Mouse (Mus musculus) CH12.LX (cell line): ENCODE results near the gene Isyna1. TPM values are rescaled to one million over a fixed set of nuclear protein-coding genes. Genes with fewer than 3 reads are reported as not detected.

Experiments
- DNase-seq: peaks from one replicate; pipeline ENCODE4 v3.0.0-alpha.2; 2013; ENCODE audit errors: extremely low read depth
- H3K27ac ChIP-seq: 2 replicates; pipeline ENCODE4 v1.5.1; 2012; ENCODE audit warnings: low read depth, mild to moderate bottlenecking, control low read depth, moderate library complexity; ENCODE audit not compliant: insufficient read depth
- H3K27me3 ChIP-seq: replicated peaks from 2 replicates; pipeline ENCODE3; 2012; ENCODE audit warnings: inconsistent platforms
- H3K36me3 ChIP-seq, 2 experiments: replicated peaks in 1 of 2; 2 replicates each; pipeline versions ENCODE3 to v1.6.1; 2012; ENCODE audit warnings: inconsistent platforms in 1 of 2, low read length in 1 of 2, mild to moderate bottlenecking in 1 of 2, mixed read lengths in 1 of 2, moderate library complexity in 1 of 2; ENCODE audit not compliant: control insufficient read depth in 1 of 2, insufficient read depth in 1 of 2
- H3K4me1 ChIP-seq, 2 experiments: 2 replicates each; pipeline ENCODE4 v1.6.1; 2012; ENCODE audit warnings: inconsistent platforms in 1 of 2, moderate library complexity in 1 of 2; ENCODE audit not compliant: insufficient read depth in 2 of 2, control insufficient read depth in 1 of 2
- H3K4me2 ChIP-seq: 2 replicates; pipeline ENCODE4 v1.6.1; 2012; ENCODE audit warnings: low read depth, mild to moderate bottlenecking, control low read depth; ENCODE audit not compliant: poor library complexity, insufficient read depth, severe bottlenecking
- H3K4me3 ChIP-seq, 3 experiments: fragments of 150-350 bp in 1 of 3; sonication (generic) in 1 of 3; replicated peaks in 1 of 3; 2 replicates each; pipeline versions ENCODE3 to v1.5.1; 2011 to 2012; ENCODE audit warnings: low read depth in 2 of 3, low read length in 2 of 3, mild to moderate bottlenecking in 2 of 3, moderate library complexity in 2 of 3, control low read depth in 1 of 3, improper control_type of control experiment in 1 of 3, inconsistent platforms in 1 of 3, mixed read lengths in 1 of 3; ENCODE audit not compliant: poor library complexity in 1 of 3
- H3K79me2 ChIP-seq: replicated peaks from 2 replicates; pipeline ENCODE4 v1.6.1; 2012; ENCODE audit warnings: mild to moderate bottlenecking, moderate library complexity; ENCODE audit not compliant: control insufficient read depth, poor library complexity, insufficient read depth, severe bottlenecking; ENCODE audit errors: extremely low read depth
- H3K9ac ChIP-seq: 2 replicates; pipeline ENCODE4 v1.6.1; 2012; ENCODE audit warnings: low read depth, mild to moderate bottlenecking, control low read depth, moderate library complexity; ENCODE audit not compliant: insufficient read depth
- H3K9me3 ChIP-seq: replicated peaks from 2 replicates; pipeline ENCODE3; 2012; ENCODE audit warnings: low read length, inconsistent platforms, mixed read lengths
- CHD1 ChIP-seq: IDR thresholded peaks from 2 replicates; pipeline ENCODE4 v1.6.1; 2012; ENCODE audit warnings: low read depth, low read length, improper control_type of control experiment, inconsistent platforms
- CTCF ChIP-seq, 2 experiments: IDR thresholded peaks in 1 of 2; conservative IDR thresholded peaks in 1 of 2; 2 replicates each; pipeline ENCODE4 v1.5.1; 2011 to 2012; ENCODE audit warnings: low read depth in 2 of 2, low read length in 2 of 2, improper control_type of control experiment in 1 of 2, inconsistent platforms in 1 of 2, mild to moderate bottlenecking in 1 of 2, moderate library complexity in 1 of 2
- E2F4 ChIP-seq: IDR thresholded peaks from 2 replicates; pipeline ENCODE4 v1.6.1; 2011; ENCODE audit warnings: low read depth, low read length, improper control_type of control experiment; ENCODE audit not compliant: insufficient replicate concordance
- ELF1 ChIP-seq: IDR thresholded peaks from 2 replicates; pipeline ENCODE4 v1.6.1; 2014; ENCODE audit warnings: low read depth, mild to moderate bottlenecking, inconsistent platforms, low read length, improper control_type of control experiment
- EP300 ChIP-seq: IDR thresholded peaks from 2 replicates; pipeline ENCODE4 v1.6.1; 2011; ENCODE audit warnings: low read length, improper control_type of control experiment
- GABPA ChIP-seq: IDR thresholded peaks from 2 replicates; pipeline ENCODE4 v1.6.1; 2012; ENCODE audit warnings: low read depth, low read length, improper control_type of control experiment, inconsistent platforms; ENCODE audit not compliant: insufficient replicate concordance
- HCFC1 ChIP-seq: IDR thresholded peaks from 2 replicates; pipeline ENCODE4 v1.6.1; 2012; ENCODE audit warnings: low read depth, mild to moderate bottlenecking, inconsistent platforms, low read length, improper control_type of control experiment
- JUN ChIP-seq: IDR thresholded peaks from 2 replicates; pipeline ENCODE4 v1.6.1; 2011; ENCODE audit warnings: low read depth, mild to moderate bottlenecking, low read length, improper control_type of control experiment, moderate library complexity; ENCODE audit not compliant: insufficient read depth
- KAT2A ChIP-seq: IDR thresholded peaks from 2 replicates; pipeline ENCODE4 v1.6.1; 2012; ENCODE audit warnings: low read length, improper control_type of control experiment, inconsistent platforms; ENCODE audit not compliant: insufficient replicate concordance
- MAX ChIP-seq: IDR thresholded peaks from 2 replicates; pipeline ENCODE4 v1.6.1; 2011; ENCODE audit warnings: low read length, improper control_type of control experiment
- MAZ ChIP-seq: IDR thresholded peaks from 2 replicates; pipeline ENCODE4 v1.6.1; 2012; ENCODE audit warnings: low read depth, mild to moderate bottlenecking, inconsistent platforms, low read length, improper control_type of control experiment, moderate library complexity
- NRF1 ChIP-seq: IDR thresholded peaks from 2 replicates; pipeline ENCODE4 v1.6.1; 2014; ENCODE audit warnings: low read depth, mild to moderate bottlenecking, inconsistent platforms, low read length, improper control_type of control experiment, moderate library complexity
- PAX5 ChIP-seq: IDR thresholded peaks from 2 replicates; pipeline ENCODE4 v1.6.1; 2012; ENCODE audit warnings: low read length, inconsistent platforms, mixed read lengths
- POLR2A ChIP-seq: IDR thresholded peaks from 2 replicates; pipeline ENCODE4 v1.6.1; 2011; ENCODE audit warnings: low read depth, mild to moderate bottlenecking, improper control_type of control experiment, low read length
- POLR2AphosphoS2 ChIP-seq: IDR thresholded peaks from 2 replicates; pipeline ENCODE4 v1.6.1; 2011; ENCODE audit warnings: low read depth, low read length, improper control_type of control experiment
- RAD21 ChIP-seq: IDR thresholded peaks from 2 replicates; pipeline ENCODE4 v1.6.1; 2011; ENCODE audit warnings: low read depth, mild to moderate bottlenecking, low read length, improper control_type of control experiment, moderate library complexity
- RCOR1 ChIP-seq: conservative IDR thresholded peaks from 2 replicates; pipeline ENCODE4 v1.6.1; 2012; ENCODE audit warnings: low read depth, mild to moderate bottlenecking, inconsistent platforms, low read length, improper control_type of control experiment
- SIN3A ChIP-seq: IDR thresholded peaks from 2 replicates; pipeline ENCODE4 v1.6.1; 2012; ENCODE audit warnings: low read length, improper control_type of control experiment, inconsistent platforms
- SMC3 ChIP-seq: IDR thresholded peaks from 2 replicates; pipeline ENCODE4 v1.6.1; 2011; ENCODE audit warnings: low read depth, low read length, improper control_type of control experiment
- TBP ChIP-seq: conservative IDR thresholded peaks from 2 replicates; pipeline ENCODE4 v1.6.1; 2011; ENCODE audit warnings: low read depth, low read length, improper control_type of control experiment
- TCF12 ChIP-seq: IDR thresholded peaks from 2 replicates; pipeline ENCODE4 v1.6.1; 2014; ENCODE audit warnings: low read depth, mild to moderate bottlenecking, inconsistent platforms, low read length, improper control_type of control experiment
- UBTF ChIP-seq: IDR thresholded peaks from 2 replicates; pipeline ENCODE4 v1.6.1; 2012; ENCODE audit warnings: low read depth, mild to moderate bottlenecking, inconsistent platforms, low read length, improper control_type of control experiment, moderate library complexity
- USF1 ChIP-seq: IDR thresholded peaks from 2 replicates; pipeline ENCODE4 v1.6.1; 2014; ENCODE audit warnings: low read depth, mild to moderate bottlenecking, inconsistent platforms, low read length, improper control_type of control experiment
- ZC3H11A ChIP-seq: IDR thresholded peaks from 2 replicates; pipeline ENCODE4 v1.6.1; 2012; ENCODE audit warnings: low read depth, mild to moderate bottlenecking, inconsistent platforms, low read length, improper control_type of control experiment
- ZNF384 ChIP-seq: IDR thresholded peaks from 2 replicates; pipeline ENCODE4 v1.6.1; 2012; ENCODE audit warnings: low read depth, low read length, improper control_type of control experiment, inconsistent platforms
- dilution Hi-C: fragments of 300-500 bp; cut with MboI; formaldehyde crosslinking; loops from 2 replicates; pipeline ENCODE4 v1.14.3; 2020; ENCODE audit warnings: low sequenced_read_pairs; ENCODE audit not compliant: extremely low pct_unique_long_range_greater_than_20kb, extremely low pct_ligation_motif_present
- in situ Hi-C: fragments of 300-500 bp; cut with MboI; formaldehyde crosslinking; loops from 3 replicates; pipeline ENCODE4 v1.14.3; 2019; ENCODE audit warnings: low sequenced_read_pairs, low pct_ligation_motif_present, low pct_unique_long_range_greater_than_20kb, mixed read lengths
- polyA plus RNA-seq: library from polyadenylated mRNA; unstranded; fragments of >175 nt; gene quantifications from 2 replicates; pipeline ENCODE4 v1.2.1, GENCODE M21; 2012; ENCODE audit warnings: low read depth; ENCODE audit not compliant: insufficient read length
- total RNA-seq, 2 experiments: library from RNA; depleted of rRNA; stranded (reverse); fragments of 300-350 nt in 1 of 2; fragments of >200 nt in 1 of 2; gene quantifications; 2 replicates each; pipeline ENCODE4 v1.2.3; 2012 to 2014

Isyna1 gene
- total and polyA plus RNA-seq, 3 experiments = 99.9 to 163 (median 141) TPM

DNA sequence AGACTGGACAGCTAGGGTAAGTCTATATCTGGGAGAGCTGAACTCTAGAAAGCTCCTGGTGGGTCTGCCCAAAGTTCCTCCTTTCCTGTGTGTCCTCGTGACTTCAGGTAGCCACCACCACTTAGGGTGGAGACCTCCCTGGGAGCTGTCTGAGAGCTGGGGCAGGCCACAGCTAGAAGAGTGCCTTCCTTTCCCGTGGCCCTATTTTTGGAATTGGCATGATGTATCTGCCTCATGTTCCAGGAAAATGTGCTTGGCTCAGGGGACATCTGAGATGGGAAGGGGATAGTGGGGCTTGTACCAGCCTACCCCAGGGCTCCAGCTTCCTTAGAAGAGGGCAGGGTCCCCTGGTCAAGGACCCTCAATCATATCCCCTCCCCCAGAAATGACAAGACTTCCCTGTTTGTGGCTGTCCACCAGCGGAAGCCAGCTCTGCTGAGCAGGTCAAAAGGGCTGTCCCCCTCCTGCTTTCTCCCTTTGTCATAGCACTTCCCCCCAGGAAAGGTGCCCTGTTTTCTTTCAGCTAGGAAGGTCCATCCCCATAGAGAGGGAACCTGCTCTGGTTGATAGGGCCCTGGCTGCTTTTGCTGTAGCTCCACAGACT is 42.5 kb upstream of the Isyna1 start:
- Histone ChIP-seq H3K36me3 (peaks cover under 1 to 54% of the 10 kb centered on the region in 2 experiments), H3K4me1 (peaks cover under 1 to 18% of the 10 kb centered on the region in 2 experiments; a peak in 3 of 4 replicates), H3K9me3 (no peaks in the 10 kb centered on the region), H3K79me2 (peaks cover 14% of the 10 kb centered on the region; the same call in 1 of the 2 replicates), H3K4me2 (no peak overlapping the region), H3K27ac (no peak overlapping the region), H3K27me3 (no peaks in the 10 kb centered on the region), H3K9ac (no peak overlapping the region), H3K4me3 (no peak overlapping the region)
- in situ Hi-C loops = no loop called here
- DNase-seq = no peak
- dilution Hi-C loops = no loop called here
- TF ChIP-seq TBP = no peak
- no peak for TF ChIP-seq POLR2AphosphoS2
- TF ChIP-seq RAD21 = no peak
- no peak for TF ChIP-seq JUN
- no peak for TF ChIP-seq SMC3
- TF ChIP-seq ELF1 = no peak
- no peak for TF ChIP-seq E2F4
- no peak for TF ChIP-seq PAX5
- no peak for TF ChIP-seq GABPA
- no peak for TF ChIP-seq ZNF384
- no peak for TF ChIP-seq EP300
- no peak for TF ChIP-seq CTCF (conservative IDR thresholded peaks at IDR 0.05 in 1 of 2, IDR thresholded peaks at IDR 0.05 in 1 of 2; ENCODE audit: low read depth in 2 of 2, low read length in 2 of 2)
- TF ChIP-seq MAZ = no peak
- no peak for TF ChIP-seq RCOR1
- TF ChIP-seq KAT2A = no peak
- TF ChIP-seq SIN3A = no peak
- TF ChIP-seq, all 38 proteins: peak for 0

DNA sequence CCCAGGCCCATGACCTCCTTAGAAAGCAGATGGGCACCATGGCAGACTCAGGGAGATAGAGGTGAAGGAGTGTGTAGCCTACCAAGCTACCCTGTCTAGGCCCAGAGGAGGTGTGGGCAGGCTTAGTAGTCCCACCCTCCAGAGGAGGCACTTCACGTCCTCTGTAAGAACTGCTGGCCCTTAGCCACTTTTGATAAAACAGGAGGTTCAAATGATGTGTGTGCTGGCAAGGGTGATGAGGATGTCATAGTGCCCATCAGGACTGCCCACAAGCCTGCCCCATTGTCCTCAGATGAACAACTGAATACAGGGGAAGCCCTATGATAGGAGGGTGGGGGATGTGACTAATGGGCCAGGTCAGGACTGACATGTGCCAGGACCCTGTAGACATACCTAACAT is 41.3 kb upstream of the Isyna1 start:
- no peak for TF ChIP-seq TBP
- no peak for TF ChIP-seq MAX
- TF ChIP-seq USF1 = no peak
- no peak for TF ChIP-seq KAT2A
- no peak for TF ChIP-seq POLR2A
- TF ChIP-seq GABPA = no peak
- TF ChIP-seq CHD1 = no peak
- no peak for TF ChIP-seq E2F4
- TF ChIP-seq NRF1 = no peak
- TF ChIP-seq UBTF = no peak
- TF ChIP-seq TCF12 = no peak
- TF ChIP-seq ELF1 = no peak
- no peak for TF ChIP-seq ZC3H11A
- no peak for TF ChIP-seq RAD21
- no peak for TF ChIP-seq HCFC1
- no peak for DNase-seq
- peaks cover 0 to 15% of the 10 kb centered on the region in 2 experiments; a peak in 2 of 4 replicates for H3K4me1 ChIP-seq
- H3K4me2 ChIP-seq = no peak overlapping the region
- peaks cover 0 to 62% of the 10 kb centered on the region in 2 experiments for H3K36me3 ChIP-seq
- no peak overlapping the region for H3K27ac ChIP-seq
- no peak overlapping the region for H3K9ac ChIP-seq
- peaks cover 10% of the 10 kb centered on the region; the same call in 1 of the 2 replicates for H3K79me2 ChIP-seq
- no peak overlapping the region for H3K4me3 ChIP-seq
- dilution Hi-C loops = no loop called here
- no peaks in the 10 kb centered on the region for H3K27me3 ChIP-seq
- in situ Hi-C loops = no loop called here
- no peaks in the 10 kb centered on the region for H3K9me3 ChIP-seq
